Mouse (Mus musculus): ENCODE measurements around the gene Bst2. TPM values are rescaled to one million over a fixed set of nuclear protein-coding genes. Genes with fewer than 3 reads are reported as not detected.
A peak's percentile ranks its signal among the peaks of the same experiment; 100 is the strongest.

The Bst2 gene
- polyA plus RNA-seq, 1 experiment from 2014 or later = 21.9 TPM

GRCm38 (mm10) chr8:71516786-71517185, 20.5 kb downstream of the Bst2 start:
- no peak overlapping the region for H3K4me2 ChIP-seq
- H3K27ac ChIP-seq (ENCODE audit: low read depth, low read length) = no peak overlapping the region
- 29% methylated on average over 6 of the region's 6 CpGs for WGBS
- peaks cover 14% of the 10 kb centered on the region for H3K4me1 ChIP-seq (replicated peaks; ENCODE audit: control insufficient read depth, insufficient read depth, low read length)
- no peak overlapping the region for H3K4me3 ChIP-seq (ENCODE audit: low read depth, low read length)
- no peaks in the 10 kb centered on the region for H3K9me3 ChIP-seq (ENCODE audit: control insufficient read depth, low read length)
- no peaks in the 10 kb centered on the region for H3K27me3 ChIP-seq (replicated peaks; ENCODE audit: control insufficient read depth, insufficient read depth, low read length)
- no peak for DNase-seq (ENCODE audit: low spot score)
- H3K9ac ChIP-seq (ENCODE audit: low read depth, low read length) = no peak overlapping the region
- no peak for ATAC-seq (replicated peaks; ENCODE audit: low FRiP score)
- H3K36me3 ChIP-seq (ENCODE audit: control insufficient read depth, insufficient read depth, low read length) = no peaks in the 10 kb centered on the region

- no peaks in the 10 kb centered on the region for H3K36me3 ChIP-seq (ENCODE audit: control insufficient read depth, insufficient read depth, low read length)
- 76% methylated on average over 5 of the region's 5 CpGs for WGBS
These were observed 22.2 kb downstream of the Bst2 start for GRCm38 (mm10) chr8:71515043-71515442.

DNA sequence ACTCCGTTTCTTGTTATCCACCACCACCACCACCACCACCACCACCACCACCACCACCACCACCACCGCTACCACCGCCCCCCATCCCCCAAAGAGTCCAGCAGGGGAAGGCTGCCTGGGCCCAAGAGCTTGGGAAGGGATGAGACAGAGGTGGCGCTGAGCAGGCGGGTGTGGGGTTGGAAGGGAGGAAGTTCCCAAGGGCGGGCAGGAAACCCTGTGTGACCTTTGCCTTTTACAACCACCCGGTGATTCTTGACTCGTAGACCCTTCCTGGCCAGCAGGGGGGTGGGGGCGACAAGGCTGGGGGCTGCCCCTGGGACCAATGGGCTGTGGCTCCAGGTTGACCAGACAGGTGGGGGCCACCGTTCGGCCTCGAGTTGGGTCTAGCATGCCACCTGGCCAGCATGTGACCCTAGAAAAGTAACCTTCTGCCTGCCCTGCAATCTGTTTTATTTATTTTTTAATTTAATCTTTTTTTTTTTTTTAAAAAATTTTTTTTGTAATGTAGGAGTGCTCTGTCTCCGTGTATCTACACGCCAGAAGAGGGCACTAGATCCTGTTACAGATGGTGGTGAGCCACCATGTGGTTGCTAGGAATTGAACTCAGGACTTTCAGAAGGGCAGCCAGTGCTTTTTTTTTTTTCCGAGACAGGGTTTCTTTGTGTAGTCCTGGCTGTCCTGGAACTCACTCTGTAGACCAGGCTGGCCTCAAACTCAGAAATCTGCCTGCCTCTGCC, 24.1 kb downstream of the Bst2 start:
- Histone ChIP-seq H3K27me3 (replicated peaks; ENCODE audit: control insufficient read depth, insufficient read depth, low read length) (peaks cover 12% of the 10 kb centered on the region), H3K36me3 (ENCODE audit: control insufficient read depth, insufficient read depth, low read length) (no peaks in the 10 kb centered on the region), H3K4me3 (ENCODE audit: low read depth, low read length) (no peak overlapping the region), H3K4me1 (replicated peaks; ENCODE audit: control insufficient read depth, insufficient read depth, low read length) (peaks cover 22% of the 10 kb centered on the region), H3K9ac (ENCODE audit: low read depth, low read length) (no peak overlapping the region), H3K9me3 (ENCODE audit: control insufficient read depth, low read length) (no peaks in the 10 kb centered on the region), H3K4me2 (no peak overlapping the region), H3K27ac (ENCODE audit: low read depth, low read length) (no peak overlapping the region)
- DNase-seq (ENCODE audit: low spot score) (no peak), ATAC-seq (replicated peaks; ENCODE audit: low FRiP score) (no peak)
- whole genome bisulfite sequencing = 42% methylated on average over 15 of the region's 15 CpGs

More at GRCm38 (mm10) chr8:71515043-71515442, 22.2 kb downstream of the Bst2 start:
- Histone ChIP-seq H3K9ac (ENCODE audit: low read depth, low read length) (no peak overlapping the region), H3K9me3 (ENCODE audit: control insufficient read depth, low read length) (no peaks in the 10 kb centered on the region), H3K27ac (ENCODE audit: low read depth, low read length) (no peak overlapping the region), H3K4me1 (replicated peaks; ENCODE audit: control insufficient read depth, insufficient read depth, low read length) (peaks cover 22% of the 10 kb centered on the region), H3K4me3 (ENCODE audit: low read depth, low read length) (no peak overlapping the region), H3K27me3 (replicated peaks; ENCODE audit: control insufficient read depth, insufficient read depth, low read length) (no peaks in the 10 kb centered on the region), H3K4me2 (no peak overlapping the region)
- DNase-seq (ENCODE audit: low spot score) = no peak
- no peak for ATAC-seq (replicated peaks; ENCODE audit: low FRiP score)

DNA sequence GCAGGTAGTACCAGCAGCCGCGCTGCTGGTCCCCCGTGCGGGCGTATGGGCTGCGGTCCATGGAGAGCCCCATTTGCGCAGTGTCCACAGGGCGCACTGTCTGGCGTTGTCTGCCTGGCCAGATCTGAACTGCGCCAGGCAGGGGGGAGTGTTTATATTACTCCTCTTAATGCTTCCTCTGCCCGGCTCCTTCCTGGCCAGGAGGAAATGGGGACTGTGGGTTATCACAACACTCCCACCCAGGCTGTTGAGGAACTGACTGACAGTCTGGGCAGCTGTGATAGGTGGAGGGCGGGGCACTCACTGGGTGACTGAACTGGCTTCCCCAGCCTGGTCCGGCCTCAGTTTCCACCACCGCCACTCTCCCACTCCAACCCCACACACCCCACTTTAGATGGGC, 25.6 kb downstream of the Bst2 start, which contains the start of gene Plvap:
Gene Plvap, minus strand, starts transcription at position 109 of the 400 bp plus-strand sequence.
- 10% methylated on average over 14 of the region's 14 CpGs for WGBS
- Histone ChIP-seq H3K27ac (ENCODE audit: low read depth, low read length) (peak within 1 kb of the TSS; percentile 2), H3K27me3 (replicated peaks; ENCODE audit: control insufficient read depth, insufficient read depth, low read length) (peaks cover 28% of the 10 kb centered on the region), H3K36me3 (ENCODE audit: control insufficient read depth, insufficient read depth, low read length) (no peaks in the 10 kb centered on the region), H3K9ac (ENCODE audit: low read depth, low read length) (no peak within 1 kb of the TSS; the same call in 1 of the 2 replicates), H3K4me2 (peak within 1 kb of the TSS; percentile 57), H3K4me1 (replicated peaks; ENCODE audit: control insufficient read depth, insufficient read depth, low read length) (peaks cover 20% of the 10 kb centered on the region), H3K4me3 (ENCODE audit: low read depth, low read length) (peak within 1 kb of the TSS; percentile 36), H3K9me3 (ENCODE audit: control insufficient read depth, low read length) (no peaks in the 10 kb centered on the region)
- ATAC-seq (replicated peaks; ENCODE audit: low FRiP score) (peak; percentile 89), DNase-seq (ENCODE audit: low spot score) (no peak)

DNA sequence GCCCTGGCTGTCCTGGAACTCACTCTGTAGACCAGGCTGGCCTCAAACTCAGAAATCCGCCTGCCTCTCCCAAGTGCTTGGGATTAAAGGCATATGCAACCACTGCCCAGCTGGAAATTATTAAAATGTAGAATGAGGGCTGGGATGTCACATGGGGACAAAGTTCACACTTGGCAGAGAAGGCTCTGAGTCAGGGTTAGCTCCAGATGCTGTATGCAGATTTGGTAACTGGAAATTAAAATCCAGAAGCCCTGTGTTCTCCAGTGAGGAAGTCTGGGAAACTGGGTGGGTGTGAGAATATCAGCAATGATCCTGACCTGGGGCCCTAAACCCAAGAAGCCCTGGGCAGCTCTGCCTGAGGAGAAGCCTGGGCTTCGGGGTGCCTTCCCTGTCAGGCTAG, 27.9 kb downstream of the Bst2 start:
- Histone ChIP-seq H3K9me3 (ENCODE audit: control insufficient read depth, low read length) (no peaks in the 10 kb centered on the region), H3K36me3 (ENCODE audit: control insufficient read depth, insufficient read depth, low read length) (no peaks in the 10 kb centered on the region), H3K27ac (ENCODE audit: low read depth, low read length) (no peak overlapping the region), H3K9ac (ENCODE audit: low read depth, low read length) (no peak overlapping the region), H3K4me2 (peak overlapping the region; percentile 35; the same call in 1 of the 2 replicates), H3K4me1 (replicated peaks; ENCODE audit: control insufficient read depth, insufficient read depth, low read length) (peaks cover 20% of the 10 kb centered on the region), H3K4me3 (ENCODE audit: low read depth, low read length) (no peak overlapping the region), H3K27me3 (replicated peaks; ENCODE audit: control insufficient read depth, insufficient read depth, low read length) (peaks cover 35% of the 10 kb centered on the region)
- WGBS = 67% methylated on average over 2 of the region's 2 CpGs
- ATAC-seq (replicated peaks; ENCODE audit: low FRiP score) (no peak), DNase-seq (ENCODE audit: low spot score) (no peak)

GRCm38 (mm10) chr8:71507589-71508104, 29.6 kb downstream of the Bst2 start:
- H3K36me3 ChIP-seq (ENCODE audit: control insufficient read depth, insufficient read depth, low read length) = no peaks in the 10 kb centered on the region
- WGBS = 1% methylated on average over 61 of the region's 61 CpGs
- no peak overlapping the region for H3K27ac ChIP-seq (ENCODE audit: low read depth, low read length)
- DNase-seq (ENCODE audit: low spot score) (peak; percentile 79), ATAC-seq (replicated peaks; ENCODE audit: low FRiP score) (peak; percentile 48)
- H3K4me3 ChIP-seq (ENCODE audit: low read depth, low read length) = peak overlapping the region; percentile 48
- no peak overlapping the region for H3K9ac ChIP-seq (ENCODE audit: low read depth, low read length)
- H3K4me1 ChIP-seq (replicated peaks; ENCODE audit: control insufficient read depth, insufficient read depth, low read length) = peaks cover 17% of the 10 kb centered on the region
- peak overlapping the region; percentile 65 for H3K4me2 ChIP-seq
- peaks cover 35% of the 10 kb centered on the region for H3K27me3 ChIP-seq (replicated peaks; ENCODE audit: control insufficient read depth, insufficient read depth, low read length)
- H3K9me3 ChIP-seq (ENCODE audit: control insufficient read depth, low read length) = no peaks in the 10 kb centered on the region

- no peak for ATAC-seq (replicated peaks; ENCODE audit: low FRiP score)
- WGBS = 73% methylated on average over 4 of the region's 4 CpGs
- Histone ChIP-seq H3K27me3 (replicated peaks; ENCODE audit: control insufficient read depth, insufficient read depth, low read length) (peaks cover 35% of the 10 kb centered on the region), H3K4me1 (replicated peaks; ENCODE audit: control insufficient read depth, insufficient read depth, low read length) (peaks cover 7% of the 10 kb centered on the region), H3K4me3 (ENCODE audit: low read depth, low read length) (no peak overlapping the region), H3K4me2 (no peak overlapping the region), H3K27ac (ENCODE audit: low read depth, low read length) (no peak overlapping the region), H3K9me3 (ENCODE audit: control insufficient read depth, low read length) (no peaks in the 10 kb centered on the region), H3K9ac (ENCODE audit: low read depth, low read length) (no peak overlapping the region), H3K36me3 (ENCODE audit: control insufficient read depth, insufficient read depth, low read length) (no peaks in the 10 kb centered on the region)
- no peak for DNase-seq (ENCODE audit: low spot score)
These were observed 31.3 kb downstream of the Bst2 start for GRCm38 (mm10) chr8:71505979-71506378.

DNA sequence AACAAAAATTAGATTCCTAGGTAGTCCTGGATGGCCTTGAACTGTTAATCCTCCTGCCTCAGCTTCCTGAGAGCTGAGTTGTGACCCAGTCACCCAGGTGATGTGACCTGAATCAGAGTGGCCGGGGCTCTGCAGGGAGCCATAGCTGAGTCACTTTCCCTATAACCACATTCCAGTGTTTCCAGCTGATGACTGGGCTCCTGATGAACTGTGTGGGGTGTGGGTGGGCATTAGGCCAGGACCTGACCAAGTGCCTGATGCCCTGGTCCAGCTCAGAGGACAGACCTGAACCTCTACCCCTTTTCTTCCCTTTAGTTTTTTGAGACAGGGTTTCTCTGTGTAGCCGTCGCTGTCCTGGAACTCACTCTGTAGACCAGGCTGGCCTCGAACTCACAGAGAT, 31.9 kb downstream of the Bst2 start:
- ATAC-seq (replicated peaks; ENCODE audit: low FRiP score) (no peak), DNase-seq (ENCODE audit: low spot score) (no peak)
- peaks cover 35% of the 10 kb centered on the region for H3K27me3 ChIP-seq (replicated peaks; ENCODE audit: control insufficient read depth, insufficient read depth, low read length)

GRCm38 (mm10) chr8:71504349-71504748, 32.9 kb downstream of the Bst2 start:
- 81% methylated on average over 4 of the region's 4 CpGs for WGBS
- Histone ChIP-seq H3K4me3 (ENCODE audit: low read depth, low read length) (no peak overlapping the region), H3K9me3 (ENCODE audit: control insufficient read depth, low read length) (no peaks in the 10 kb centered on the region), H3K27me3 (replicated peaks; ENCODE audit: control insufficient read depth, insufficient read depth, low read length) (peaks cover 31% of the 10 kb centered on the region), H3K9ac (ENCODE audit: low read depth, low read length) (no peak overlapping the region), H3K4me2 (no peak overlapping the region), H3K4me1 (replicated peaks; ENCODE audit: control insufficient read depth, insufficient read depth, low read length) (peaks cover 6% of the 10 kb centered on the region; the same call in 1 of the 2 replicates), H3K27ac (ENCODE audit: low read depth, low read length) (no peak overlapping the region), H3K36me3 (ENCODE audit: control insufficient read depth, insufficient read depth, low read length) (no peaks in the 10 kb centered on the region)
- DNase-seq (ENCODE audit: low spot score) (no peak), ATAC-seq (replicated peaks; ENCODE audit: low FRiP score) (no peak)

More for the DNA sequence above, 31.9 kb downstream of the Bst2 start:
- H3K36me3 ChIP-seq (ENCODE audit: control insufficient read depth, insufficient read depth, low read length) = no peaks in the 10 kb centered on the region
- no peak overlapping the region for H3K9ac ChIP-seq (ENCODE audit: low read depth, low read length)
- no peaks in the 10 kb centered on the region for H3K9me3 ChIP-seq (ENCODE audit: control insufficient read depth, low read length)
- no peak overlapping the region for H3K4me2 ChIP-seq
- peaks cover 6% of the 10 kb centered on the region; the same call in 1 of the 2 replicates for H3K4me1 ChIP-seq (replicated peaks; ENCODE audit: control insufficient read depth, insufficient read depth, low read length)
- H3K27ac ChIP-seq (ENCODE audit: low read depth, low read length) = no peak overlapping the region
- 92% methylated on average over 4 of the region's 4 CpGs for WGBS
- no peak overlapping the region for H3K4me3 ChIP-seq (ENCODE audit: low read depth, low read length)

Data from liver, embryonic 11.5 days (tissue).